Mouse (Mus musculus): Measurements from ENCODE around the gene Slc22a23. TPM values are rescaled to one million over a fixed set of nuclear protein-coding genes. Genes with fewer than 3 reads are reported as not detected.

Gene Slc22a23
- total RNA-seq, 2 experiments from 2014 or later: 8.6 to 11.9 TPM

DNA sequence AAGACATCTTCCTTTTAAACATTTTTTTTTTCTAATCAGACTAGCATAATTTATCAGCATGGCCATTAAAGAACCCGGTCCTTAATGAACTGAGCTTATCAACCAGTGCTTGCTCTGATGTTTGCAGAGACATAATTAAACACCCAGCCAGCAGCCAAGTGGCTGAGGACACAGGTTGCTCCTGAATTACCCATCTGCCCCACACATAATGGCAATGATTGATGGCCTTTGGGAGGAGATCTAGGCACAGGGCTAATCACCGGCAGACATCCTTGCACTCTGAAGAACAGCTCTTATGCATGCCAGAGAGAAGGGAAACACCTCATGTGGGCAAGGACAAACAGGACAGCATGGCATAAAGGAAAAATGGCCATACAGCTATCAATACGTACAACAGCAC lies 102.8 kb downstream of the Slc22a23 start:
- DNase-seq: no peak
- intact Hi-C loops (cut with DNase I): no loop called here

DNA sequence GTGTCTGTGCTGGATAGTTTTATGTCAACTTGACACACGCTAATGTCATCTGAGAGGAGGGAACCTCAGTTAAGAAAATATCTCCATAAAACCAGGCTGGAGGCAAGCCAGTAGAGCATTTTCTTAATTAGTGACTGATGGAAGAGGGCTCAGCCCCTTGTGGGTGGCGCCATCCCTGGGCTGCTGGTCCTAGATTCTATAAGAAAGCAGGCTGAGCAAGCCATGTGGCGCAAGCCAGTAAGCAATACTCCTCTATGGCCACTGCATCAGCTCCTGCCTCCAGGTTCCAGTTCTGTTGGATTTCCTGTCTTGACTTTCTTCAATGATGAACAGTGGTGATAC lies 104.9 kb downstream of the Slc22a23 start:
- intact Hi-C loops (cut with DNase I): no loop called here

GRCm38 (mm10) chr13:34239371-34240086 lies 105.5 kb downstream of the Slc22a23 start:
- intact Hi-C loops (cut with DNase I): no loop called here
- no peak for DNase-seq

More for the DNA sequence above, 104.9 kb downstream of the Slc22a23 start:
- DNase-seq: no peak

GRCm38 (mm10) chr13:34238646-34239290 lies 106.2 kb downstream of the Slc22a23 start:
- intact Hi-C loops (cut with DNase I): no loop called here
- no peak for DNase-seq

DNA sequence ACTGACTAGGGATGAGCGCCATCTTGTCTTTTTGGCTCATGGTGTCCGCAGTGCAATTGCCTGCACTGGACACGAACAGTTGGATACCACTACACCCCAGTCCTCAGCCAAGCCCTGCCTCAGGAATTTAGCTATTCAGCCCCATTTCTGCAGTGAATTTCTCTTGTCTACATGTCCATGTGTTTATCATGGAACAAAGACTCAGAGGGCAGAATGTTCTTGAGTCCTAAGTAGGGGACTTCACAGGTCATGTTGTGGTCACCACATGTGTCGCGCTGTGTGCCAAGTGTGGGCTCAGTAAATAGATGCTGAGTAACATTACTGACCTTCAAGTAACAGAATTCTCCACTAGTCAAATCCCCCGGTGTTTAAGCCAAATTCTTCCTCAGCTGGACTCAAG lies 109.9 kb downstream of the Slc22a23 start:
- intact Hi-C loops (cut with DNase I): no loop called here
- no peak for DNase-seq

DNA sequence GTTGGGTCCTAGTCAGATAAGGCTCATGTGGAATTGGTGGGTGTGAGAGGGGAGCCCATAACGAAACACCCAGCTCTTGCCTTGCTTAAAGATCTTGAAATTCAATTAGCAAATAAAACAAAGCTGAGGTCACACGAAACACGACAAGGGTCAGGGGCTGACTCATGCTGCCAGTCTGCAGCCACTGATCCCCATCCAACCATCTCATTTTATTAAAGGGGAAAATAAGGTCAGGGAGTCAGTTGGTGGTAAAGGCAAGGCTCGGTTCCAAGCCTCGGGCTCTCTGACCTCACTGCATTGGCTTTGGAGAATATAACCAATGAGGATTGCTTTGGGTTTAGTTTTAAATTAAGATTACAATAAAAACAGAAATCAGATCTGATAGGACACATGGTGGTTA lies 110.5 kb downstream of the Slc22a23 start:
- intact Hi-C loops (cut with DNase I): no loop called here
- no peak for DNase-seq

- intact Hi-C loops (cut with DNase I): no loop called here
- DNase-seq: no peak
Observed at GRCm38 (mm10) chr13:34232992-34233391, 112.0 kb downstream of the Slc22a23 start.

DNA sequence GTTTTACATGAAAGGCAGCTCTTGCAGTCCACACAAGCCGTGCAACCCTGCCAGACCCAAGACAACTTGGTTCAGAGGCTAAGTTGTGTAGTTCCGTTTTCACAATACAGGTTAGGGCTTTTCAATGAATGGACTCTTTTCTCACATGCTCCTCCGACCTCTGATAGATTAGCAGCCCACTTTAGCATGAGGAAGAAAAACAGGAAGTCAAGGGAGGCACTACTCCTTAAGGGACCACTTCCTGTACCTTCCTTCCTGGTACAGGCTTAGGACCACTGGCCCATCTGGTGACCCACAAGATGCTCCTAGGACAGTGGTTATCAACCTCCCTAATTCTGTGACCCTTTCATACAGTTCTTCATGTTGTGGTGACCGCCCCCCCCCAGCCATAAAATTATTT lies 116.1 kb downstream of the Slc22a23 start:
- intact Hi-C loops (cut with DNase I): no loop called here

DNA sequence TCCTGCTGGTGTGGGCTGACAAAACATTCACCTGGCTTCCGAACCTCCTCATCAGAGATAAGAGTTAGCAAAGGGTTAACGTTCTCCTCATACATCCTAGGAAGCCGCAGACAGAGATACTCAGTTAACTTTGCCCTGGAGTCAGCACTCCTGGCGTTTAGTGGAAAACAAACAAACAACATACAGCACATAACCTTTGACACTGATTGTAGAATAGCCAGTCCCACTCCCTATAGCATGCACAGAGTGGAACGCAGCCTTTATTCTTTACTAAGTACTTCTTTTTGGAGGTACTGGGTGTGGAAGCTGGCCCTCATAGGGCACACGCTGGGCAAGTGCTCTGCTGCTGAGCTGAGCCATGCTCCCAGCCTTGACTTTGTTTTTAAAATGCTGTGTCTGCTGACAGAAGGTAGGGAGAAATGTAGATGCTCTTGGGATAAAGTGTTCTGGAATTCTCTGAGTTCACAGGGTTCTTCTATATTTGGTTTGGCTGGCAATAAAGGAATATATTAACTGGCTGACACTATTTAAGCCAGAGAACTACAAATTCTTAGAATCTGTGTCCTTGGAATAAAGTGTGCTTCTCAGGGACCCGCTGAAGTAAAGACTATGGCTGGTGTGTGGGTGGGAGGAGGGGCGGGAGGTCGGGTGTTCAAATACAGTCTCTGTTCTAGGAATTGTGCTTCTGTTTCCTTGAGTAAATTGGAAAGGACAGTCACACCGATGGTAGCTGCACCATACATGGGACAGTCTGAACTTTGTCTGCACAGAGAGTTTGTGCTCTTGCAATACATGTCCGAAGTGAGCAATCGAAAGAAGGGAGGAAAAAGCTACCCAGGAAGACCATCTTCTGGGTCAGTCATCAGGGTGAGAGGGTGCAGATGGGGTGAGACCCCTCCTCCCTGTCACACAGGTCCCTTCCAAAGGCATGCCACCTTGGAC lies 117.0 kb downstream of the Slc22a23 start:
- intact Hi-C loops (cut with DNase I): no loop called here
- DNase-seq: no peak

More for the DNA sequence above, 116.1 kb downstream of the Slc22a23 start:
- DNase-seq: no peak

GRCm38 (mm10) chr13:34226940-34227339 lies 118.0 kb downstream of the Slc22a23 start:
- intact Hi-C loops (cut with DNase I): no loop called here
- DNase-seq: no peak

DNA sequence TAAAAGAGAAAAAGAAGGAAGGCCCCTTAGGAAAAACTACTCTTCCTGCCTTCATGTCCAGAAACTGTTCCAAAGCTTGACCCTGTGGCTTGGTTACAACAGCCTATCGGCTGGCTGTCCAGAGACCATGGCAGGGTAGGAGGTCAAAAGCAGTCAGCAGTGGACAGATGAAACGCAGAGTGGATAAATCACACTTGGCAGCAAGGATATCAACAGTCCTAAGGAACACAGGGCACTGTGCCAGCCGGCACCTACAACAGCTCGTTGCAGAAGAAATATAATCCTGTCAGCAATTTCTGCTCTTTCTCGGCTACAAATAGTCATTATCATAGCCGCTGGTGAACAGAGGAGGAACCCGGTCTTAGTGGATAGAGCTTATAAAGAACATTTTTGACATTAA lies 122.0 kb downstream of the Slc22a23 start:
- intact Hi-C loops (cut with DNase I): no loop called here
- peak; percentile 33 to 38 for DNase-seq

- intact Hi-C loops (cut with DNase I): no loop called here
- no peak for DNase-seq
Observed at GRCm38 (mm10) chr13:34219728-34220127, 125.3 kb downstream of the Slc22a23 start.

DNA sequence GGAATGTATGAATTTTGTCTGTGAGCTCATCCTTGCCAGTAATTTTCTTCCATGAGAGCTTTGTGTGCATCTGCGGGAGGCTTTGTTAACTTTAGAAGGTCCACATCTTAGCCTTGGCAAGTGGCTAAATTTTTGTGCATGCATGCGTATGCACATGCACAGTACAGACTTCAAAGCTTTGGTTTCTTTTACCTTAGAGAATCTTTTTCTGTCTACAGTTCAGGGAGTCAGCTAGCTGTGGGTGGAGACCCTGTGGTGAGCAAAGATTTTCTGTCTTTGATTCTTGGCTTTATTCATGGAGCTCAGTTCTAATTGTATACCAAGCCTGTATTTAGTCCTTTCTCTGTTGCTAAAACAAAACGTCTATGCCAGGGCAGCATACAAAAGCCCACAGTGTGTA lies 126.2 kb downstream of the Slc22a23 start:
- no peak for DNase-seq
- intact Hi-C loops (cut with DNase I): no loop called here

GRCm38 (mm10) chr13:34214855-34215254 lies 130.1 kb downstream of the Slc22a23 start:
- intact Hi-C loops (cut with DNase I): no loop called here
- DNase-seq: no peak

GRCm38 (mm10) chr13:34212735-34213212 lies 132.2 kb downstream of the Slc22a23 start:
- DNase-seq: no peak
- intact Hi-C loops (cut with DNase I): no loop called here

GRCm38 (mm10) chr13:34211261-34211775 lies 133.7 kb downstream of the Slc22a23 start:
- intact Hi-C loops (cut with DNase I): no loop called here
- no peak for DNase-seq

DNA sequence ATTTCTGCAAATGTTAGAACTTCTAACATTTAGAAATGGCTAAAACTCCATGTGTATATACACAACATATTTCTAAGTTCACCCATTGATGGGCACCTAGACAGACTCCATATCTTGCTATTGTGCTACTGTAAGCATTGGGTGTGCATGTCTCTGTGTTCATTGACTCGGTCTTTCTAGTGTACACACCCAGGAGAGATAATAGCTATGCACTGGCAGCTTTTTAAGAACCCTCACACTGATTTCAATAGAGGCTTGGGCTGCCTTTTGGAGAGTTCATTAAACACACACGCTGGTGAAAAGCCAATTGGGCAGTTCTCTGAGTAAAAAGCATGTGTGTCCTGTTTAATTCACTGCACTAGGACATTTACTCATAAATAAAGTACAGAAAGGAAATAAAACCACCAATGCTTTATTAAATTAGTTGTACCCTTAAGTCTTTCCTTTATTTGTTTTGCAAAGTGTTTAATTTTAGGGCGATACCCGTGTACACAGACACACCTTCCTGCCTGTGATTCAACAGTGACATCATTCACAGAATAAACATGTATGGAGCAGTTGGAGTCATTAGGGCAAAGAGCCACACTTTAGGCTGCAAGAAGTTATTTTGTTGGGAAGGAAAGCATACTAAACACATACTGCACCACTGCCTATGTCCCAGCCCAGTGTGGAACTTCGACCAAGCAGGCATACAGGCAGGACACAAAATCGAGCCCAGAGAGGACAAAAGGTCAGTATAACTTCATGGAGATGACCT lies 137.1 kb downstream of the Slc22a23 start:
- intact Hi-C loops (cut with DNase I): no loop called here
- no peak for DNase-seq

DNA sequence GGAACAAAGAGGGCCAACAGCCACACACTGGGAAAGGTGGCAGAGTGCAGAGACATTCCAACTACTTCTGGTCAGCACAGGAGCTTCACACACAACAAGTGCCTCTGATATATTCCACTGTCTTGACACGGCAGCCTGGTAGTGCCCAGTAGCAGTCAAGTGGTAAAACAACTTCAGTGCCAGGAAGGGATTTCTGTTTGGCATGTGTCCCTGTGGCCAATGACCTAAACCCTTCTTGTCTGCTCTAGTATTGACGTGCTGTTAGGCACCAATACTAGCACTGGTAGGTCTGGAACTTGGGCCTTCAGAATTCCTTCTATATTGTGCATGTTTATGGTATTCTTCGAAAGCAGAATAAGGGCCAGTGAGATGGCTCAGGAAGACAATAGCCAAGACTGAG lies 139.8 kb downstream of the Slc22a23 start:
- no peak for DNase-seq
- intact Hi-C loops (cut with DNase I): no loop called here

GRCm38 (mm10) chr13:34195676-34196075 lies 149.3 kb downstream of the Slc22a23 start:
- DNase-seq: no peak
- intact Hi-C loops (cut with DNase I): no loop called here

DNA sequence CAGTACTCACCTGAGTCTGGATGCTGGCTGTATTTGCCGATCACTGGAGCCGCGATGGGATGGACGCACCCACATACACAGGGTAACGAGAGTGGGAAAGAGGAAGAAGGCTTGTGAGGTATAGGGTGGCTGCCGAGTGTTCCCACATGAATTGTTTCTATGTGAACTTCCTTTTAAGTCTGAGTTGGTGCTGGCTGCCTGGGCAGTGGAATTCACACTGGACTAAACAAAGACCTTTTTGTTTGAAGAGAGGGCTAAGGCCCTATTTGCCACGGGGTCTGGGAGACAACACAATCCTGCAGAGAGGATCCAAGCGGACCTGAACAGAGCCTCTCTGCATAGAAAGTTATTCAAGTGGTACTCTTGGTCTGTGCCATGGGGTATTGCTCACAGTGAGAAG lies 151.6 kb downstream of the Slc22a23 start:
- intact Hi-C loops (cut with DNase I): no loop called here
- no peak for DNase-seq
